Mouse (Mus musculus) gastrocnemius, postnatal 10 days (tissue): ENCODE measurements around the gene Vegfa. TPM values are rescaled to one million over a fixed set of nuclear protein-coding genes. Genes with fewer than 3 reads are reported as not detected.

ENCODE experiments used
- DNase-seq: peaks from one replicate; pipeline ENCODE4 v3.0.0; 2021; ENCODE audit warnings: mixed read lengths
- long read RNA-seq, 2 experiments: library from polyadenylated mRNA; stranded (forward); transcript quantifications; one replicate each; pipeline ENCODE4 v2.0.0; 2021
- total RNA-seq, 2 experiments: library from RNA; stranded (reverse); gene quantifications; 2 replicates each; pipeline ENCODE4 v1.2.3; 2021

Gene Vegfa
- 100 to 1,000 TPM in 1 of 2 experiments, 10 to 100 TPM in 1; 73.8 to 125 TPM for total RNA-seq
- long read RNA-seq, experiment 1, transcript Vegfa-208 (2 exons, 550 nt): minor isoform, 5 of 136 reads
- long read RNA-seq, experiment 1, transcript Vegfa-201 (6 exons, 2,765 nt): minor isoform, 15 of 136 reads
- long read RNA-seq, experiment 1, transcript Vegfa-202 (7 exons, 3,451 nt): major isoform, 63 of 136 reads
- long read RNA-seq, experiment 1, transcript Vegfa-207 (8 exons, 1,973 nt): minor isoform, 12 of 136 reads
- long read RNA-seq, experiment 1, partial matches to known transcripts: 3 of 136 reads
- long read RNA-seq, experiment 1, other reads (novel, unspliced or antisense): 32 of 136 reads
- long read RNA-seq, experiment 2, transcript Vegfa-202 (7 exons, 3,451 nt): major isoform, 31 of 63 reads
- long read RNA-seq, experiment 2, transcript Vegfa-201 (6 exons, 2,765 nt): minor isoform, 6 of 63 reads
- long read RNA-seq, experiment 2, transcript Vegfa-207 (8 exons, 1,973 nt): minor isoform, 5 of 63 reads
- long read RNA-seq, experiment 2, partial matches to known transcripts: 4 of 63 reads
- long read RNA-seq, experiment 2, other reads (novel, unspliced or antisense): 13 of 63 reads

DNA sequence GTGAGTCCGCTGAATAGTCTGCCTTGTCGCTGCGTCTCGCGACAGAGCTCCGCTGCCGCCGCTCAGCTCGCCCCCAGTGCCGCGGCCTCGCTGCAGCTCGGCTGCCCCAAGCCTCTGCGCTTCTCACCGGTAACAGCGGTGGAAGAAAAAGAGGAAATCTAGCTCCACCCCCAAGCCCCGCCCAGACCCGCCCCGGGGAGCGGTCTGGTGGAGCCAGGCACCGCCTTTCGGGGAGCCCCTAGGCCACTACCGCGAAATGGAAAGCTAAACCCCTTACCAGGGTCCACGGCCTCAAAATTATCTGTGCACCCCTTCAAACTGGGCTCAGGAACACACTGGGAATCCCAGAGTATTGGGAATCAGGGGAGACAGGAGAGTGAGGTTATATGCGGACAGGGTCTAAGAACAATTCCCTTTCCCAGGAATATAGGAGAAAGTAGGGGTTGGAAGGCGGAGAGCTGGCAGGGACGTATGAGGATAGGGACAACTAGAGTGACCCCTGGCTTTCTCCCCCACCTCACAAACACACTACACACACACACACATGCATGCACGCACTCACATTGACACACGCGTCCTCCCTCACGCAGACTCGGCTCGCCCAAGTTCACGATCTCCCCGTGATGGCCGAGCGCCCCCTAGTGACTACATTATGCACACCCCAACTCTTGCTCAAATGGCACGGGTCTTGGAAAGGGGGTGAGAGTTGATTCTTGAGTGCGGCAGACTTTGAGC, at the start of gene Vegfa:
TSS of gene Vegfa (minus strand) at position 113 of the 735 bp plus-strand sequence.
- DNase-seq: peak; percentile 94

DNA sequence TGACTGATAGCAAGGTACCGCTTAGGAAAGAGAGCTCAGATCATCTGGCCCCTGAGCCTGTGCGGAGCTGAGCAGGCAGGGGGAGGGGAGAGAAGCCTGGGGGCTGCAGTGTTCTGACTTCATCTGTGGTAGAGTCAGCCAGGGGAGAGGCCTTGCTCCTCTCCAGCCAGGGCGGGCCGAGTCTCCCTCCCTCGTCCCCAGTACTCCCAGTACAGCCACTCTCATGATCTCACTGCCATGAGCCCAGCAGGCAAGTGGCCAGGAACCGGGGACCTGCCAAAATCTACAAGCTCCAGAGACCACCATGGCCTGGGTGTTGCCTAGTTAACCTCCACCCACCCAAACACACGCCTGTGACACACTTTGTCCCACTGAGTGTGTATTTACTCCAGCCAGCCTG, 49.5 kb upstream of the Vegfa start:
- DNase-seq: peak; percentile 71

DNA sequence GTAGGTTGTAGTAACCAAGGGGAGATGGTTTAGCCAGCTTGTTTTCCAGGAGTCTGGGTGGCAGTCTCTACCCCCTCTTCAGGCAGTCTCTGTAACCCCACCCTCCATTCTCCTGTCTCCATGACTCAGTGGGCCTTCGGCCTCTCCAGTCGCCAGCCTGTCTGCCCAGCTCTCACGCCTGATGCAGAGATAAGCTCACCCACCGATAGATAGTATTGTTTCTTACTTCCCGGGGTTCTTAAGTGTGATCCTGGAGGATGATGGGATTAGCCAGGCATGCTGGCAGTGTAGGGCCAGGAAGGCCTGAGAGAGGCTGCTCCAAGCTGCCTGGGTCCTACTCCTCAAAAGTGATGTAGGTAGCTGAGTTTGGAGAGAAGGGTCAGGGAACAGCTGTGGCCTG, 48.9 kb upstream of the Vegfa start:
- no peak for DNase-seq

DNA sequence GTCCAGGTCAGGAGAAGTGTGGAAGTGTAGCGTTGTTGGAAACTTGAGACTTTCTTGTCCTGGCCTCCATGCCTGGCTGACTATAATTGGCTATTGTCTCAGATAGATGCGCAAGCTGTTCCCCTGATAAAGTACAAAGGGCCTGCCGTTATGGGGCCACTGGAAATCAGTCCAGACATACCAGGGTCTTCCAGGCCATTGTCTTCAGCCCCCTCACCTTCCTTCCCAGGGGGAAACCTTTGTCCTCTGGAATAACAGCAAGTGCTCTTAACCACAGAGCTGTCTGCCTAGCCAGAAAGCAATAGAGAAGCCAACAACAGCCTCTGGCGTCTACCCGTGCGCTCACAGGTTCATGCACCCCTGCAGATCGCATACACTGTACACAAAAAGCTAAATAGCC, 48.2 kb upstream of the Vegfa start:
- DNase-seq: no peak

DNA sequence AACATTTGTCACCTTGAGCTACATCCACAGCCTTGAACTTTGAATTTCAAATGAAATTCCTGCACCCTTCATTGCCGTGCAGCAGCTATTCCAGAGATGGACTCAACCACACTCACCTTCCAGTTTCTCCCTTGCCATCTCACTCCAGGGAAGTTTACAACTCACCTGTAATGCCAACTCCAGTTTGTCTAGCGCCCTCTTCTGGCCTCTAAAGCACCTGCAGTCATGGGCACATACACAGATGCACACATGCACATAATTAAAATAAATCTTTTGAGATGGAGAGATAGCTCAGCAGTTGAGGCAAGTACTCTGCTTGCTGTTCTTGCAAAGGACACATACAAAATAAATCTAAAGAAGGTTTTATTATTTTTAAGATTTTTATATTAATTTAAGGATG, 46.9 kb upstream of the Vegfa start:
- DNase-seq: no peak

DNA sequence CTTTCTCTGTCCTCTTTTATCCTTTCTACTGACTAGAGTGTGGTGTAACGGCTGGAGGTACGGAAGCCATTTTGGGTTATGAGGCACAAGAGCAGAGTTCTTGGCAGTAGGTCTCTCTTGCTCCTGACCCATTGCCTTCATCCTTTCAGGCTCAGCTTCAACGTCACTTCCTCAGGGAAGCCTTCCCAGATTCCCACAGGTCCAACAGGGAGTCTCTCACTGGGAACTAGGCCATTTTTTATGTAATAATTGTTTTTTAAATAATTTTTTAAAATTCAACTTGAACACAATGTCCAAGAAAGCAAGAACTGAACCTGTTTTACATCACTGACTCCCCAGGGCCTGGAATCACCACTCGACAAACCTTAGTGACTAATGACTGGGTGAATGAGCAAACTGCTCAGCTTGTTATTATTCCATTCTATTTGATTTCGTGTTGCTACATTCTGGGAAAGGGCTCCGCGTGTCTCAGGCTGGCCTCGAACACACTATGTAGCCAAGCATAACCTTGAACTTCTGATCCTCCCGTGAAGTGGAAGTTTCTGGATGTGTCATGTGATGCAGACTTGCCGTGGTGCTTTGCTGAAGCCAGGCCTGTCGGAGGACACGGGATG, 45.9 kb upstream of the Vegfa start:
- DNase-seq: no peak

DNA sequence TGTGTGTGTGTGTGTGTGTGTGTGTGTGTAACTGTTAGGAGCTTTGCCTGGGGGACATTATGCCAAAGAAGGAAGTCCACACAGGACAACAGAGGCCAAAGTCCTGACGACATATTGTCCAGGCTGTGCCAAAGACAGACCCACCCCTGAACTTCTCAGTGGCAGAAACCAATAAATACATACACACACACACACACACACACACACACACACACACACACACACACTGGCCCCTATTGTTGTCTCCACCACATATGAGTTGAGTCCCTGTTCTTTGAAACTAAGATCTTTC, 44.0 kb upstream of the Vegfa start:
- no peak for DNase-seq

DNA sequence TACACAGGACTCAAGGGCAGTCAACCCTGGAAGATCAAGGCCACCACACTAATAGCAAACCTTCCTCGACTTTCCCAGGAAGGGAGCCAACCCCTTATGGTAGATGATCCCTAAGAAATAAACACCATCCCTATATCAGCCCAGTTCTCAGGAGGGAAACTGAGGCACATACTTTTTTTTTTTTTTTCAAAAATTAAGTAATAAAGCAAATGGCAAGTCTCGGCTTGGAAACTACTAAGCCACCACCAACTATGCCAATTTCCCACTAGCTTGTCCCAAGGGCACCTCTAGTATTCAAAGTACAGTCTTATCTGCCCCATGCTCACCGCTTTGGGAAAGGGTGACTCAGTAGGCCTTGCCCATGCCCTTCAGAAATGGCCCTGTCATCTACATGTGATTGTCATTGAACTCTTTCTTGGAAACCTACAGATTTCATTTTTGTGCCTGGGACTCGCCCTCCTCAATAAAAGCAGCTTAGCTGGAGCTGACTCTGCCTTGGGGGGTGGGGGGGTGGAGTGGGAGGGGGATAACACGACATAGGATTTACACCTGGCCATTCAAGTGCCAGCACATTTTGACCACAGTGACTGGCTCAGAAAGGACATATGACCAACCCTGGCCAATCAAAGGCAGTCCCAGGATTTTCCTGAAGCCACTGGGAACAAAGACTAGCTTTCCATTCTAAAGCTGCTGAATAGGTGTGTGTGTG, 43.5 kb upstream of the Vegfa start:
- no peak for DNase-seq

DNA sequence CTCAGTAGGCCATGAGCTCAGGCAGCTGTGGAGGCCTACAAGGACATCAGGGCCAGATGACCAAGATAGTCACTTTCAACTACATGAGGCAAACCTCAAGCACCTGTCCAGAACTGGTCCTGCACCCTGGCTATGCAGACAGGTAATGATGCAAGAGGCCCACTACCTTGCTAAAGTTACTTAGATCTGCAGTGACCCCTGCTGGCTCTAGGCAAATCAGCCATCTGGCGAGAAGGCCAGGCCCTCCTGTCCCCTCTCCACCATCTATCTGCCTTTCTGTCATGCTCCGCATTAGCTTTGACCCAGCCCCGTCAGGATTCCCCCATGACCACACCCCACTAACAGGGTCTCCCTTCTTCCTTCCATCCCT, 42.9 kb upstream of the Vegfa start:
- DNase-seq: no peak

DNA sequence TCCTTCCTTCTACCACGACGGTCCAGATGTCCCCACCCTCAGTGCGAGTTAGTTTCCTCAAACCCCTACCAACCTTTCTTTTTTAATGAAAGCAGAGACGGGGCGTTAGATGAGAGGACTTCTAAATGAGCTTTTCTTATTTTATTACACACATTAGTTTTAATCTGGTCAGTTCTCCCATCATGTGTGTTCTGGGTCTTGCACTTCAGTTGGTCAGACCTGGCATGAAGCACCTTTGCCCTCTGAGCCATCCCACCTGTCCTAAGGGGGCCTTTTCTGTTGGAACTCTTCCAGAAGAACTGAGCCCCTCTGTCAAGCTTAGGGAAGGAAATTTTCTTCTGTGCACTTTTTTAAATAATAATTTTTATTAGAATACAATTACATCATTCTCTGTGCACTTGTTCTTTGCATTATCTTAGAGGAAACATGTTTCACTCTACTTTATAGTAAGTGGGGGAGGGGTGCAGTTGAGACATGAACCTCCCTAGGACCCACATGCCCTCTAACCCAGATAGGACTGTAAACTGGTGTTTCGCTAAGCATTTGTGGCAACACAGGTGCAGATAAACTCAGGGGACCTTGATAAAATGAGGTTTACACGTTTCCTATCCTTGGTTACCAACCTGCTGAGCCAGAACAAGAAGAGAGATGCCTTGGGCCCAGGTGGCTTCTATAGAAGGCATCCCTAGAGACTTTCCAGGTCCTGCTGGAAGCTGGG, 42.4 kb upstream of the Vegfa start:
- DNase-seq: no peak

DNA sequence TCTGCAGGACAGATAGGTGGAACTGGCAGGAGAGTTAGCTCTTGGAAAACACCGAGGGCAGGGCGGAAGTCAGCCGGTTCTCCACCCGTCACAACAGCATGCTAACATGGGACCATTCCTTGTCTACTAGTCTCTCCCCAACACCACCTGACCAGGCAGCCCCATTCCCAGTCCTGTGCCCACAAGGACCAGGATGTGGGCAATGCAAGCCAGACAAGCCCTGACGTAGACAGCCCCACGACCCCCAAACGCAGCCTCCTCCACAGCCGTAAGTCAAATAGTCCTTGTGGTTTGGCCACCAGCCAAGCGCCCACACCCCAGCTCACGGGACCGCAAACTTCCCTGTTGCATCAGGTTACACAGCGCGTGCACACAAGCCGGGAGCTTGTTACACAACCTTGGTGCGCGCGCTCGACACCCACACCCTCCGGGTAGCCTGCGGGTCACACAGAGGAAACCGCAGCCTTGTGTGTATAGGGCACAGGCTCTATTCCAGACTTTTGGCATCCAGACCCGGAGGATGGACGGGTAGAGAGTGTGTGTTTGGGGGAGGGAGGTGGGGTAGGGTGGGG, 41.6 kb upstream of the Vegfa start:
- DNase-seq: peak; percentile 66

DNA sequence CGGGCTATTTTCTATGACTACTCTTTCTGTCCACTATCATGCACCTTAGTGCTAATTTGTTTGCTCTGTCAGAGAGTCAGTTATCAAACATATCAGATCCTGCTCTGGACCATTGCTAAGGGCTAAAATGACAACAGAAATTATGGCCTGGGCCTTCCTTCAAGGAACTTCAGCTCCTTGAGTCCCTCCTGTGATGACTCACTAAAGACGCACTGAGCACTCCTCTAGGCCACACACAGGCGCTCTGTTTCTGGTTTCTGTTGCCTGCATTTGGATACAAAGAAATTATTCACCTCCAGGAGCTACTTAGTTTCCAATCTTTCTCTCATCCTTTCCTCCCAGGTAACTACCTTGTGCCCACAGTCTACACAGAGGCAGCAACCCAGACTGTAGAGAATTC, 39.4 kb upstream of the Vegfa start:
- DNase-seq: no peak

DNA sequence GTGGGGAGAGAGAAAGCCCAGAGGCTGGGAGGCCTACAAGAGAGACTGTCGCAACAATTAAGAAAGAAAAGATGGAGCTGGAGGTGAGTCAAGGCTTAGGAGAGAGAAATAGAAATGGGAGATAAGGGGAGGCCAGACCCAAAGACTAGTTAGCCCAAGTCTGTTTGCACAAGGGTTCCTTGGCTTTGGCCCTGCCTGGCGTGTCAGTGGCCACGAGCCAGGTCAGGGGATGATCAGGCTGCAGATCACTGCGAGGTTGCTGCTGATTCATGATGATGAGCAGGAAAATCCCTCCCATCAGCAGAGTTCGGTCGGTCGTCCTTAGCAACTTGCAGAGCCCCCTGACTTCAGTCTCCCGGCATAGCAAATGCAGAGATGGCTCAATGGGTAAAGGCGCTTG, 37.9 kb upstream of the Vegfa start:
- no peak for DNase-seq

DNA sequence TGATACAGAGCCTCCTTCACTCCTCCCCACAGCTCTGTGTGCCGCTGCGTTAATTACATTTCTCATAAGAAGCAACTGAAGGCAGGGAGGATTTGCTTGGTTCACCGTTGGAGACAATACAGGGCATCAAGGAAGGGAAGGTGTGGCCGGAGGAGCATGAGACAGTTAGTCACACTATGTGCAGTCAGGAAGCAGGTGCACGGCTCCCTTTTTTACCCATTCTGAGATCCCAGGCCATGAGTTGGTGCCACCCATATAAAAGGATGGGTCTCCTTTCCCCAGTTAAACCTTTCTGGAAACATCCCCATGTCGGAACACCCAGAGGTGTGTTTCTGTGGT, 31.8 kb upstream of the Vegfa start:
- no peak for DNase-seq

DNA sequence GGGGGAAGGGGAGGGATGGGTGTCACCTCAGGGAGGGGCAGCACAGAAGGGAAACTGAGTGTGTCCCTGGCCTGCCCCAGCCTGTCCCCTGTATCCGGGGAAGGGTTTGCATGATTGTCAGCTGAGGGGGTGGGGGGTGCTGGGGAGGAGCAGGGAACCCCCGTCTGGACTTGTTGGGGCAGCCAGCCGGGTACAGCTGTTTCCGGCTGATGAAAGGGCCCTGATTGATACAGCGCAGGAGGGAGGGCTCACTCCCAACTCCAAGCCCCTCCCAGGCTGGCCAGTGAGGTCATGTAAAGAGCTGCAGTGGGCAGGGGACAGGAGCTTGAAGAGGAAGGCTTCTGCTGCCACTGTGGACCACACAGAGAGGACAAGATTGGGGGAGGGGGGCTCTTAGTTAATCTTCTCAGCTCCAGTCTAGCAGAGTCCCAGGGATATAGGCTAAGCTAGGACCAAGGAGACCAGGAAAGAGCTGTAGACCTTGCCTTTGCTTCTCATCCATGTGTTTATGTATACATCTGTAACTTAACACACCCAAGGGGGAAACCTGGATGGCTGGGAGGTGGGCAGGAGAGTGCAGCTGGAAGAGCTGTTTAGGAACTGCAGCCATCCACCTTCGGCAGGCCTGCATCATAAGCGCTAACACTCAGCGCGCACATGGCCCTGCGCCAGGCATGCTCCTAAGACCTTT, 31.3 kb upstream of the Vegfa start:
- peak; percentile 19 for DNase-seq

DNA sequence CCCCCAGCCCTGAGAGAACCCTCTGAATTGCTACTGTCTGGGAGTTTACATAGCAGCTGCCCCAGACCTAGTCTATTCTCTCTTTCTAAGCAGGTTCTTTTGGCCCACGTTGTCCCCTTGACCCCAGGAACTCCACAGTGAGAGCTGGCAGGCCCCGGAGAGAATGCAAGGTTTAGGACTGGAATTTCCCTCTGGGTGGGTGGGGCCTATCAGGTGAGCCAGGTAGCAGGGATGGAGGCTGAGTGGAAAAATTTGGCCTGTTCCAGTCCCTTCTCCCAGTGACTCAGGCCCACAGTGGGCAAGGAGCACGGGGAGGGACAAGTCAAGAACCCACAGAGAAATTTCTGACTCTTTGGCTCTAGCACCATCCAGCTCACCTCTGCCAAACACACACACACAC, 28.1 kb upstream of the Vegfa start:
- no peak for DNase-seq

DNA sequence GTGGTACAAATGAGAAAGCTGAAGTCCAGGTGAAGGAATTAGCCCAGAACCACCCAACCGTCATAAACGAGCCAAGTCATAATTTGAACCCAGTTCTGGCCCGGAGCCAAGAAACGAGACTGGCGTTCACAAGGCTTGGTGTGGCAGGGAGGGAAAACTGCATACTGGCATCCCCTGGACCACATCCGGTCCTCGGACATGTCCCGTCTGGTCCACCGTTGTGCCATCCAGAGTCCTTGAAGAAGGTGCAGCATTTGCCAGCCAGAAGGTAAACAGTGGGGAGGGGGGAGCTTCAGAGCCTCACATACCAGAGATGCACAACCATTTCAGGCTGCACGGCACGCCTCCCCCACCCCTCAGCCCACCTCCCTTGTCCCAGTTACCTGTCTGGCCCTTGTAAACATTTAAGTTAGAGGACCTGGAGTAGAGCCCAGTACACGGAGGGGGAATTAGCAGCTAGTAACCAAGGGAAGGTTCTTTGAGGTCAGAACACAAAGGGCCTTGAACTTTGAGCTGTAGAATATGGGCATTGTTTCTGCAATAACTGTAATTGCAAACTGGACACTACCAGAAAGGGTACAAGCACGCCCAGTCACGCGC, 27.2 kb upstream of the Vegfa start:
- no peak for DNase-seq

DNA sequence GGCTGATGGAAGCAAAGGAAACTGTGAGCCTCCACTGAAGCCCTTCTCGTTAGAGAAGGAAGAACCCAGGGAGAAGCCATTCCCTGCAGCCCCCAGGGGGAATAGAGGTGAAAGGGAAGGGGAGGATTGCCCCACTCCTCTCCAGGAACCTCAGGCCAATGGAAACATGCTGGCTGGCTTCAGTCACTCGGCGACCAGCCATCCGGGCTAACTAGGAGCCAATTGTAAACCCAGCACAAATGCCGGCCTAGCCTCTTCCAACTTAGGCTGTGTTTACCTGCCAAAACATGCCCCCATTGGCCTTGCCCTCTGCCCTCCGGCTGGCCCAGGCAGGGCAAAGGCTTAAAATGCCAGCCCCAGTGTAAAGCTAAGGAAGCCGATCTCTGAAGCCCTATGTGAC, 24.1 kb upstream of the Vegfa start:
- DNase-seq: no peak

DNA sequence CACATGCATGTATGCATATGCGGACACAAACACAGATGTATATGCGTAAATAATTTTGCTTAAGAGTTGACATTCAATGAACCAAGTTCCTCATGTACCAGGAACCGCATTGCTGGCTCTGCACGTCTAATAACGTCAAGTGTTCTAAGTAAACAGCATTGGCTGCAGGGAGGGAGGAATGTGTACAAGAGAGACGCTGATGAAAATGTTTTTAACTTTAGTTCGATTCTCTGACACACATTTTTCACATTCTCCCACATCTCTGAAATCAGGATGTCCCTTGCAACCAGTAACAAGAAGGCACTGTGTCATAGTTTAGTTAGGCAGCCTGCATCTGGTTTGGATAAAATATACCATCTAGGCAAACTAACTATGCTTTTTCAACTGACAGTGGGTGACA, 23.6 kb upstream of the Vegfa start:
- DNase-seq: no peak

DNA sequence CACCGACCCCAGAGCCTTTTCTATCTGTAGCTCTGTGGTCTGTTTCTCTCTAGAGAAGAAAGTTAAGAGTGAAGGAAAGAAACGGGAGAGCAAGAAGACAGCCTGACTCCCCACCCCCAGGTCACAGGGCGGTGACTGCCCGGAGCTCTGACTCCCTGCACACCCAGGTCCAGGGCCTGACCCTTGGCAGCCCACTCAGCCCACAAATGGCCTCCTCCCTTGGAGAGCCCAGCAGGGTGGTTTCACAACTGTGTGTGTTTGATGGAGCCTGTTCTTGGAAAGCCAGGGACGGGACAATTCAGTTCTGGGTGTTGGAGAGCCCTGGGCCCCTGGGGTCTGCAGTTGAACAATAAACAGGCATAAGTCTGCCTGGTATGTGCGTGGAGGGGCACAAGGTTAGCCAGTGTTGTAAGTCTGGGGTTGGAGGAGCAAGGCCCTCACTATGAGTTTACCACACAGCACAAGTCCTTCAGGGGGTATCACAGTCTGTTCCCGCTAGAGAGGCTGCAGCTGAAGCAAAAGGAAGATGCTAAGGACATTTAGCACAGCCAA, 21.2 kb upstream of the Vegfa start:
- no peak for DNase-seq
